Mouse (Mus musculus) midbrain, embryonic 11.5 days (tissue): Measurements from ENCODE around the gene Ctsj. TPM values are rescaled to one million over a fixed set of nuclear protein-coding genes. Genes with fewer than 3 reads are reported as not detected.

ENCODE experiments used
- ATAC-seq: fragments of 200-750 bp; cut with Nextera tagmentation; 2 replicates; pipeline ENCODE4 v1.8.0; 2017; ENCODE audit warnings: moderate TSS enrichment, moderate library complexity; ENCODE audit not compliant: low FRiP score
- DNase-seq: peaks from one replicate; pipeline ENCODE4 v3.0.0; 2015; ENCODE audit warnings: low spot score; ENCODE audit errors: missing footprints
- H3K27ac ChIP-seq: fragments of 300-500 bp; sonication (generic); 2 replicates; pipeline ENCODE4 v1.5.1; 2014; ENCODE audit warnings: low read depth, low read length
- H3K27me3 ChIP-seq: fragments of 300-500 bp; sonication (generic); 2 replicates; pipeline ENCODE4 v1.6.1; 2014; ENCODE audit warnings: mild to moderate bottlenecking, low read length, moderate library complexity, mixed read lengths; ENCODE audit not compliant: control insufficient read depth, insufficient read depth
- H3K36me3 ChIP-seq: fragments of 300-500 bp; sonication (generic); 2 replicates; pipeline ENCODE4 v1.6.1; 2014; ENCODE audit warnings: mild to moderate bottlenecking, low read length, moderate library complexity, mixed read lengths; ENCODE audit not compliant: control insufficient read depth, insufficient read depth
- H3K4me1 ChIP-seq: fragments of 300-500 bp; sonication (generic); 2 replicates; pipeline ENCODE4 v1.6.1; 2014; ENCODE audit warnings: low read length; ENCODE audit not compliant: control insufficient read depth, insufficient read depth
- H3K4me2 ChIP-seq: fragments of 300-500 bp; sonication (generic); 2 replicates; pipeline ENCODE4 v1.6.1; 2014; ENCODE audit warnings: mild to moderate bottlenecking, moderate library complexity
- H3K4me3 ChIP-seq: fragments of 300-500 bp; sonication (generic); 2 replicates; pipeline ENCODE4 v1.5.1; 2014; ENCODE audit warnings: low read depth, low read length
- H3K9ac ChIP-seq: fragments of 300-500 bp; sonication (generic); 2 replicates; pipeline ENCODE4 v1.6.1; 2014; ENCODE audit warnings: low read length
- H3K9me3 ChIP-seq: fragments of 300-500 bp; sonication (generic); 2 replicates; pipeline ENCODE4 v1.6.1; 2016; ENCODE audit warnings: low read length; ENCODE audit not compliant: control insufficient read depth
- WGBS: fragments of 180-500 bp; shearing (Covaris S2); extraction: QIAGEN DNeasy Blood & Tissue Kit; methylation state at CpG from one replicate; pipeline ENCODE4 v1.1.7; 2014; 5-methylcytosine and 5-hydroxymethylcytosine counted together
- polyA plus RNA-seq: library from polyadenylated mRNA; unstranded; fragments of >200 nt; fragmentation: Nextera tagmentation; extraction: Ambion mirVana; gene quantifications from 2 replicates; pipeline ENCODE4 v1.2.1, GENCODE M21; 2014

The Ctsj gene
- polyA plus RNA-seq, 1 experiment from 2014 or later, result not detected

DNA sequence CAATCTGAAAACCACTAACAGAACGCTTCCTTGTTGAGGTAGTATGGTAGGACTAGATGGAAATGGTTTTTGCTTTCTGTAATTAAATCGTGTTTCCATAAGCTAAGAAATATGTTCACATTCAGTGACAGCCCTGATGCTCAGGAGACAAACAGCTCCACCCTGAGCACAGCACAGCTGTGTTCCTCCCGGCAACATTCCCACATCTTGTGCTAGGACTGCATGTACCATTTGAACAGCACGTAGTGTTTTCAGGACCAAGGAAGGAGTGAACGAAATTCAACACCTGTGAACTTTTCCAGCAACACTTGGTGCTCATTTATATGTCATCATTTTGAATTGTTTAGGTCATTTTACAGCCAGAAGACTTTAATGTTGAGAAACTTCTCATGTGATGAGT, 44.1 kb downstream of the Ctsj start:
- peaks cover 2% of the 10 kb centered on the region; the same call in 1 of the 2 replicates for H3K9me3 ChIP-seq
- H3K36me3 ChIP-seq, result no peaks in the 10 kb centered on the region
- H3K4me3 ChIP-seq, result no peak overlapping the region
- DNase-seq, result no peak
- no peaks in the 10 kb centered on the region for H3K4me1 ChIP-seq
- H3K27ac ChIP-seq, result no peak overlapping the region
- no peaks in the 10 kb centered on the region for H3K27me3 ChIP-seq
- H3K4me2 ChIP-seq, result no peak overlapping the region
- 73% methylated on average over 5 of the region's 5 CpGs for WGBS
- no peak for ATAC-seq
- no peak overlapping the region for H3K9ac ChIP-seq

Other genes with a start within 250 kb of the Ctsj start
- not detected in 2 replicates for gene BC051665, start 219.6 kb downstream of the Ctsj start, polyA plus RNA-seq
- gene Ctsll3, start 203.1 kb downstream of the Ctsj start, polyA plus RNA-seq, result not detected in 2 replicates
- not detected in 2 replicates for gene 4930486L24Rik, start 141.5 kb downstream of the Ctsj start, polyA plus RNA-seq
- gene Gm49392, start 109.1 kb downstream of the Ctsj start, polyA plus RNA-seq, result 0.16 TPM in 1 of 2 replicates, not detected in the other
- 2.2 and 2.3 TPM in 2 replicates for gene Ctla2b, start 108.5 kb downstream of the Ctsj start, polyA plus RNA-seq
- gene Tpbpb, start 101.1 kb downstream of the Ctsj start, polyA plus RNA-seq, result not detected in 2 replicates
- not detected in 2 replicates for gene Gm49393, start 70.4 kb downstream of the Ctsj start, polyA plus RNA-seq
- gene Gm49391, start 69.4 kb downstream of the Ctsj start, polyA plus RNA-seq, result 0.76 and 1.7 TPM in 2 replicates
- 14.6 and 17.7 TPM in 2 replicates for gene Ctla2a, start 69.3 kb downstream of the Ctsj start, polyA plus RNA-seq
- gene Tpbpa, start 64.0 kb downstream of the Ctsj start, polyA plus RNA-seq, result not detected in 2 replicates
- gene Ctsq, start 34.7 kb upstream of the Ctsj start, polyA plus RNA-seq, result not detected in 2 replicates
- not detected in 2 replicates for gene Ctsr, start 158.3 kb upstream of the Ctsj start, polyA plus RNA-seq
- gene Cts6, start 197.5 kb upstream of the Ctsj start, polyA plus RNA-seq, result not detected in 2 replicates
- not detected in 2 replicates for gene Cts8, start 249.4 kb upstream of the Ctsj start, polyA plus RNA-seq